11 mouse cellular contexts compared by ENCODE assay signal in the genomic region with DNA sequence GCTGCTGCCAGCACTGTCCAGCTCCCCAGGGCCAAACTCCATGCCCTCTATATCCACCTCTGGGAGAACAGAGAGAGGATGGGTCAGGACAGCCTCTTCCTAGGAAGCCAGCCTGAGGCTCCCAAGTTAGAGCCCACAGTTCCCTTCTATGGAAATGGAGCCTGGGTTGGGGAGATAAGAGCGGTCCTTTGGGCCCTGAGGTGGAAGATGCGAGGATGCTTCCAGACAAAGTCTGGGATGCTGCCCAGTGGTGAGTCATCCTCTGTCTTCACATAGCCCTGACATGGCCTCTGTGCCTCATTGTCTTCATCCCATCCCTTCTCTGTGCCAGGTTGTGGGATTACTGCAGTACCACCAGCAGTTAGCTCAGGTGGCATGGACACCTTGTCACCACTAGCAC. TPM values are rescaled to one million over a fixed set of nuclear protein-coding genes. Genes with fewer than 3 reads are reported as not detected.
DNase-seq lines count a peak whose midpoint lies in the region; ATAC-seq and TF ChIP-seq lines count a peak whose summit lies in the region.
"Had no signal": no experiment of that assay in that cellular context is flagged by ENCODE, and none has a peak within 500 bp of the region (broad histone marks: within the 10 kb centered on the region; RNA-seq: fewer than 3 reads in every experiment).

No protein-coding gene starts in this region.

- no peak for TF ChIP-seq CTCF in stomach, postnatal 0 days (IDR thresholded peaks at IDR 0.05; ENCODE audit: low read depth)

- peaks cover 6% of the 10 kb centered on the region; the same call in 1 of the 2 replicates for H3K4me1 ChIP-seq in hindbrain, embryonic 13.5 days (replicated peaks)
- H3K4me1 ChIP-seq in hindbrain, embryonic 10.5 days (replicated peaks): peaks cover 2% of the 10 kb centered on the region; the same call in 1 of the 2 replicates
- H3K4me1 ChIP-seq in stomach, postnatal 0 days (replicated peaks; ENCODE audit: control insufficient read depth, insufficient read depth): no peaks in the 10 kb centered on the region
- H3K4me1 ChIP-seq: embryonic facial prominence, embryonic 13.5 days had no signal

- TF ChIP-seq EP300 in stomach, postnatal 0 days (optimal IDR thresholded peaks at IDR 0.05): no peak

- no peak overlapping the region for H3K4me3 ChIP-seq in hindbrain, embryonic 13.5 days
- no peak overlapping the region for H3K4me3 ChIP-seq in hindbrain, embryonic 10.5 days
- no peak overlapping the region for H3K4me3 ChIP-seq in stomach, postnatal 0 days (ENCODE audit: low read depth, low read length)
- H3K4me3 ChIP-seq: embryonic facial prominence, embryonic 13.5 days had no signal

- peak overlapping the region; percentile 13; the same call in 1 of the 2 replicates for H3K9ac ChIP-seq in hindbrain, embryonic 13.5 days
- no peak overlapping the region for H3K9ac ChIP-seq in stomach, postnatal 0 days (ENCODE audit: low read length)
- H3K9ac ChIP-seq: embryonic facial prominence, embryonic 13.5 days had no signal

- no peak for ATAC-seq in hindbrain, embryonic 13.5 days (ENCODE audit: low FRiP score)
- no peak for ATAC-seq in stomach, postnatal 0 days (ENCODE audit: low FRiP score, low TSS enrichment)
- ATAC-seq: activated CD4-positive, CD25-positive, alpha-beta regulatory T cell, adult 4 months had no signal

- no peaks in the 10 kb centered on the region for H3K9me3 ChIP-seq in hindbrain, embryonic 13.5 days
- no peaks in the 10 kb centered on the region for H3K9me3 ChIP-seq in hindbrain, embryonic 10.5 days
- no peaks in the 10 kb centered on the region for H3K9me3 ChIP-seq in stomach, postnatal 0 days (ENCODE audit: control insufficient read depth, low read length)
- H3K9me3 ChIP-seq: embryonic facial prominence, embryonic 13.5 days had no signal

- peaks cover 87% of the 10 kb centered on the region for H3K36me3 ChIP-seq in hindbrain, embryonic 13.5 days
- peaks cover 74% of the 10 kb centered on the region for H3K36me3 ChIP-seq in hindbrain, embryonic 10.5 days
- peaks cover 31% of the 10 kb centered on the region for H3K36me3 ChIP-seq in stomach, postnatal 0 days (ENCODE audit: control insufficient read depth, insufficient read depth, low read length)

- no peaks in the 10 kb centered on the region for H3K27me3 ChIP-seq in hindbrain, embryonic 13.5 days
- H3K27me3 ChIP-seq in hindbrain, embryonic 10.5 days (ENCODE audit: insufficient read depth, poor library complexity, severe bottlenecking): no peaks in the 10 kb centered on the region
- no peaks in the 10 kb centered on the region for H3K27me3 ChIP-seq in stomach, postnatal 0 days (ENCODE audit: control insufficient read depth, insufficient read depth, low read length)
- H3K27me3 ChIP-seq: embryonic facial prominence, embryonic 13.5 days had no signal

- H3K4me2 ChIP-seq in hindbrain, embryonic 13.5 days: no peak overlapping the region
- H3K4me2 ChIP-seq in stomach, postnatal 0 days (replicated peaks; ENCODE audit: low read depth): no peak overlapping the region
- H3K4me2 ChIP-seq: embryonic facial prominence, embryonic 13.5 days had no signal

- WGBS in hindbrain, embryonic 13.5 days: 97% methylated on average over 2 of the region's 2 CpGs
- 94% methylated on average over 2 of the region's 2 CpGs for WGBS in hindbrain, embryonic 10.5 days
- 87% methylated on average over 2 of the region's 2 CpGs for WGBS in stomach, postnatal 0 days

- DNase-seq in hindbrain, embryonic 10.5 days (ENCODE audit: low spot score): no peak
- peak; percentile 0 for DNase-seq in spleen, adult 12 weeks (ENCODE audit: low spot score)
- no peak for DNase-seq in spleen, postnatal 14 days (ENCODE audit: low spot score in 2 of 2)
- peak; percentile 67 to 78 for DNase-seq in cerebellum, adult 18-20 months
- DNase-seq in stomach, postnatal 0 days (ENCODE audit: low spot score): peak; percentile 10
- DNase-seq in lung, postnatal 25 days (ENCODE audit: low spot score): no peak
- DNase-seq in kidney, postnatal 36 days: no peak
- DNase-seq: kidney, postnatal 10 days had no signal

- no peak overlapping the region for H3K27ac ChIP-seq in hindbrain, embryonic 13.5 days
- H3K27ac ChIP-seq in hindbrain, embryonic 10.5 days: no peak overlapping the region
- no peak overlapping the region for H3K27ac ChIP-seq in stomach, postnatal 0 days (replicated peaks)
- H3K27ac ChIP-seq: embryonic facial prominence, embryonic 13.5 days had no signal

RNA-seq across cellular contexts. Expression of gene Haus3, which starts 7.8 kb away (rescaled TPM):
- polyA plus RNA-seq in hindbrain, embryonic 13.5 days (2015; fragmentation: Nextera tagmentation; extraction: Ambion mirVana): 19.0 and 19.7 TPM in 2 replicates
- polyA plus RNA-seq in hindbrain, embryonic 10.5 days (2016; fragmentation: Nextera tagmentation; extraction: Ambion mirVana): 35.0 and 46.0 TPM in 2 replicates
- 10.8 and 12.3 TPM in 2 replicates for polyA plus RNA-seq in stomach, postnatal 0 days (2015; fragmentation: Nextera tagmentation; extraction: Ambion mirVana)

RNA-seq across cellular contexts. Expression of gene Poln, which starts 7.8 kb away (rescaled TPM):
- polyA plus RNA-seq in hindbrain, embryonic 13.5 days (2015; fragmentation: Nextera tagmentation; extraction: Ambion mirVana): 0.14 and 0.28 TPM in 2 replicates
- polyA plus RNA-seq in hindbrain, embryonic 10.5 days (2016; fragmentation: Nextera tagmentation; extraction: Ambion mirVana): 0.54 and 0.56 TPM in 2 replicates
- 0.07 and 0.19 TPM in 2 replicates for polyA plus RNA-seq in stomach, postnatal 0 days (2015; fragmentation: Nextera tagmentation; extraction: Ambion mirVana)

RNA-seq across cellular contexts. Expression of gene Mxd4, which starts 10.4 kb away (rescaled TPM):
- polyA plus RNA-seq in hindbrain, embryonic 13.5 days (2015; fragmentation: Nextera tagmentation; extraction: Ambion mirVana): 33.5 and 33.6 TPM in 2 replicates
- 21.6 and 26.3 TPM in 2 replicates for polyA plus RNA-seq in hindbrain, embryonic 10.5 days (2016; fragmentation: Nextera tagmentation; extraction: Ambion mirVana)
- 20.1 and 21.2 TPM in 2 replicates for polyA plus RNA-seq in stomach, postnatal 0 days (2015; fragmentation: Nextera tagmentation; extraction: Ambion mirVana)

Comparison
In these comparisons a context has a peak if more than half of its experiments do, and no peak if none do; other contexts are left out.
1. DNase-seq: peak in spleen, adult 12 weeks (single experiment), cerebellum, adult 18-20 months (2 of 2) and stomach, postnatal 0 days (single experiment); none in hindbrain, embryonic 10.5 days (single experiment), spleen, postnatal 14 days (0 of 2), lung, postnatal 25 days (single experiment) and kidney, postnatal 36 days (0 of 2).